Mouse (Mus musculus): ENCODE results near the gene Lpp. TPM values are rescaled to one million over a fixed set of nuclear protein-coding genes. Genes with fewer than 3 reads are reported as not detected.

Lpp gene
- total and polyA plus RNA-seq, 3 experiments: not detected

DNA sequence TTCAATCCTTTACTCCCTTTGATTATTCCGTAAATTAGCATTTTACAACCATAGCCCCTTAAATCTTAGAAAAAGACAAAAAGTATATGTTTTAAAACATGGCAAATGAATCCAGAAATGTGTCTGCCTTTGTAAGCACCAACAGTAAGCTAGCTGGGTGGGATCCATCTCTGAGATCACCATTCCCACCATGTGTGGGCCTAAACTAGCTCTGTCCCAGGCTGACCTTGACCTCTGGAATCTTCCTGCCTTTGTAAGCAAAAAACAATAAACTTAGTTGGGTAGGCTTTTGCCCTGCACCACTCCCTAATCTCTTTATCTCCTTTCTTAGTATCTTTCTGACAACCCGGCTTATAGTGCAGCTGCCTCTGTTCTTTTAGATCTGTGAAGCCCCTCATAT is 13.2 kb downstream of the Lpp start:
- no peak for TF ChIP-seq RAD21 (IDR thresholded peaks at IDR 0.05; ENCODE audit: low read depth, low read length)
- H3K9ac ChIP-seq (ENCODE audit: control insufficient read depth, low read depth, low read length, poor library complexity, severe bottlenecking): no peak overlapping the region
- H3K79me2 ChIP-seq (ENCODE audit: control insufficient read depth, insufficient read depth, low read length, poor library complexity): no peaks in the 10 kb centered on the region
- DNase-seq (ENCODE audit: low read depth, low spot score): no peak
- no peaks in the 10 kb centered on the region for H3K4me1 ChIP-seq (ENCODE audit: control insufficient read depth in 1 of 2, insufficient read depth in 2 of 2, low read length in 2 of 2)
- H3K4me3 ChIP-seq (ENCODE audit: control insufficient read depth in 1 of 2, insufficient read depth in 1 of 2, low read depth in 2 of 2, low read length in 2 of 2): no peak overlapping the region
- H3K36me3 ChIP-seq (ENCODE audit: control insufficient read depth in 1 of 2, insufficient read depth in 2 of 2, low read length in 2 of 2): no peaks in the 10 kb centered on the region
- H3K27me3 ChIP-seq (ENCODE audit: control insufficient read depth in 1 of 2, insufficient read depth in 2 of 2, low read length in 2 of 2): no peaks in the 10 kb centered on the region
- H3K9me3 ChIP-seq (replicated peaks; ENCODE audit: insufficient read depth, low read length): no peaks in the 10 kb centered on the region
- no peak overlapping the region for H3K27ac ChIP-seq (ENCODE audit: control insufficient read depth, low read depth, low read length)

- no peaks in the 10 kb centered on the region for H3K4me1 ChIP-seq (ENCODE audit: control insufficient read depth in 1 of 2, insufficient read depth in 2 of 2, low read length in 2 of 2)
- H3K36me3 ChIP-seq (ENCODE audit: control insufficient read depth in 1 of 2, insufficient read depth in 2 of 2, low read length in 2 of 2): no peaks in the 10 kb centered on the region
- H3K27me3 ChIP-seq (ENCODE audit: control insufficient read depth in 1 of 2, insufficient read depth in 2 of 2, low read length in 2 of 2): no peaks in the 10 kb centered on the region
- no peak overlapping the region for H3K4me3 ChIP-seq (ENCODE audit: control insufficient read depth in 1 of 2, insufficient read depth in 1 of 2, low read depth in 2 of 2, low read length in 2 of 2)
- no peak overlapping the region for H3K9ac ChIP-seq (ENCODE audit: control insufficient read depth, low read depth, low read length, poor library complexity, severe bottlenecking)
- no peak for DNase-seq (ENCODE audit: low read depth, low spot score)
- no peaks in the 10 kb centered on the region for H3K79me2 ChIP-seq (ENCODE audit: control insufficient read depth, insufficient read depth, low read length, poor library complexity)
- H3K27ac ChIP-seq (ENCODE audit: control insufficient read depth, low read depth, low read length): no peak overlapping the region
- no peaks in the 10 kb centered on the region for H3K9me3 ChIP-seq (replicated peaks; ENCODE audit: insufficient read depth, low read length)
- TF ChIP-seq ZKSCAN1 (IDR thresholded peaks at IDR 0.05; ENCODE audit: low read depth, low read length): no peak
- no peak for TF ChIP-seq TBP (IDR thresholded peaks at IDR 0.05; ENCODE audit: low read depth, low read length)
- no peak for TF ChIP-seq ZNF384 (IDR thresholded peaks at IDR 0.05; ENCODE audit: low read depth, low read length)
- TF ChIP-seq ELF1 (IDR thresholded peaks at IDR 0.05; ENCODE audit: low read depth, low read length): no peak
- no peak for TF ChIP-seq TCF12 (IDR thresholded peaks at IDR 0.05; ENCODE audit: low read depth, low read length)
- no peak for TF ChIP-seq TAL1 (IDR thresholded peaks at IDR 0.05; ENCODE audit: low read length)
- TF ChIP-seq SIN3A (IDR thresholded peaks at IDR 0.05; ENCODE audit: low read length): no peak
- TF ChIP-seq RAD21 (IDR thresholded peaks at IDR 0.05; ENCODE audit: low read depth, low read length): no peak
- TF ChIP-seq MXI1 (IDR thresholded peaks at IDR 0.05; ENCODE audit: low read depth, low read length): no peak
- TF ChIP-seq ZC3H11A (IDR thresholded peaks at IDR 0.05; ENCODE audit: low read depth, low read length): no peak
- TF ChIP-seq MAX (IDR thresholded peaks at IDR 0.05; ENCODE audit: low read length): no peak
- TF ChIP-seq GATA1 (IDR thresholded peaks at IDR 0.05; ENCODE audit: low read depth, low read length): no peak
- TF ChIP-seq POLR2AphosphoS2 (IDR thresholded peaks at IDR 0.05; ENCODE audit: low read length): no peak
- TF ChIP-seq RCOR1 (IDR thresholded peaks at IDR 0.05; ENCODE audit: low read depth, low read length): no peak
- TF ChIP-seq ETS1 (IDR thresholded peaks at IDR 0.05; ENCODE audit: low read depth, low read length): no peak
- TF ChIP-seq KAT2A (conservative IDR thresholded peaks at IDR 0.05; ENCODE audit: low read depth, low read length): no peak
These were observed 18.0 kb downstream of the Lpp start for GRCm38 (mm10) chr16:24411281-24411680.

DNA sequence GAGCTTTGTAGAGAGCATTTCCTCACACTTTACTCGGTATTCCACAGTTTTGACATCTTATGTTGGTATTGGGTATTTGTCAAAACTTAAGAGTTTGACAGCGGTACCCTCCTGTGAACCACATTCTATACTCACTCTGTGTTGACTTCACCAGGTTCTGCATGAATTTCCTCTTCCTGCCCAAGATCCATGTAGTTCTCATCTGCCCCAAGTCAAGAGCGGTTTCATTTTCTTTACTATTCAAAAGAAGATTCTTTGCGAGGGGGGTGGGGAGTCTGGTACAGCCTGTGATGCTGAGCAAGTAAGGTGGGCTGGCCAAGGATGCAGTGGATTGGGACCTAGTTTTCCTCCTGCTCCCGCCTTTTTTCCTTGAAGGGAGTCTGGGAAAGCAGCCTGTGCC is 18.9 kb downstream of the Lpp start:
- Histone ChIP-seq H3K4me1 (ENCODE audit: control insufficient read depth in 1 of 2, insufficient read depth in 2 of 2, low read length in 2 of 2) (no peaks in the 10 kb centered on the region), H3K9ac (ENCODE audit: control insufficient read depth, low read depth, low read length, poor library complexity, severe bottlenecking) (no peak overlapping the region), H3K9me3 (replicated peaks; ENCODE audit: insufficient read depth, low read length) (no peaks in the 10 kb centered on the region), H3K79me2 (ENCODE audit: control insufficient read depth, insufficient read depth, low read length, poor library complexity) (no peaks in the 10 kb centered on the region), H3K4me3 (ENCODE audit: control insufficient read depth in 1 of 2, insufficient read depth in 1 of 2, low read depth in 2 of 2, low read length in 2 of 2) (no peak overlapping the region), H3K27ac (ENCODE audit: control insufficient read depth, low read depth, low read length) (no peak overlapping the region), H3K27me3 (ENCODE audit: control insufficient read depth in 1 of 2, insufficient read depth in 2 of 2, low read length in 2 of 2) (no peaks in the 10 kb centered on the region), H3K36me3 (ENCODE audit: control insufficient read depth in 1 of 2, insufficient read depth in 2 of 2, low read length in 2 of 2) (no peaks in the 10 kb centered on the region)
- TF ChIP-seq MEF2A (IDR thresholded peaks at IDR 0.05; ENCODE audit: extremely low read depth, insufficient replicate concordance, low read depth, low read length, poor library complexity, severe bottlenecking) (no peak), ETS1 (IDR thresholded peaks at IDR 0.05; ENCODE audit: low read depth, low read length) (no peak), GATA1 (IDR thresholded peaks at IDR 0.05; ENCODE audit: low read depth, low read length) (no peak), CTCF (IDR thresholded peaks at IDR 0.05 in 2 of 3, conservative IDR thresholded peaks at IDR 0.05 in 1 of 3; ENCODE audit: control insufficient read depth in 1 of 3, insufficient read depth in 1 of 3, low read depth in 2 of 3, low read length in 3 of 3, poor library complexity in 1 of 3, severe bottlenecking in 1 of 3) (no peak), ELF1 (IDR thresholded peaks at IDR 0.05; ENCODE audit: low read depth, low read length) (no peak), TCF12 (IDR thresholded peaks at IDR 0.05; ENCODE audit: low read depth, low read length) (no peak), MXI1 (IDR thresholded peaks at IDR 0.05; ENCODE audit: low read depth, low read length) (no peak), USF2 (IDR thresholded peaks at IDR 0.05; ENCODE audit: borderline replicate concordance in 1 of 2, insufficient read depth in 1 of 2, low read depth in 1 of 2, low read length in 2 of 2) (no peak), TBP (IDR thresholded peaks at IDR 0.05; ENCODE audit: low read depth, low read length) (no peak), MAX (IDR thresholded peaks at IDR 0.05; ENCODE audit: low read length) (no peak), MYC (IDR thresholded peaks at IDR 0.05; ENCODE audit: low read depth, low read length) (no peak), ZC3H11A (IDR thresholded peaks at IDR 0.05; ENCODE audit: low read depth, low read length) (no peak), RCOR1 (IDR thresholded peaks at IDR 0.05; ENCODE audit: low read depth, low read length) (no peak), RAD21 (IDR thresholded peaks at IDR 0.05; ENCODE audit: low read depth, low read length) (no peak)
- DNase-seq (ENCODE audit: low read depth, low spot score): no peak
